Comparison of ENCODE assay signal across 19 mouse cellular contexts in the genomic region with DNA sequence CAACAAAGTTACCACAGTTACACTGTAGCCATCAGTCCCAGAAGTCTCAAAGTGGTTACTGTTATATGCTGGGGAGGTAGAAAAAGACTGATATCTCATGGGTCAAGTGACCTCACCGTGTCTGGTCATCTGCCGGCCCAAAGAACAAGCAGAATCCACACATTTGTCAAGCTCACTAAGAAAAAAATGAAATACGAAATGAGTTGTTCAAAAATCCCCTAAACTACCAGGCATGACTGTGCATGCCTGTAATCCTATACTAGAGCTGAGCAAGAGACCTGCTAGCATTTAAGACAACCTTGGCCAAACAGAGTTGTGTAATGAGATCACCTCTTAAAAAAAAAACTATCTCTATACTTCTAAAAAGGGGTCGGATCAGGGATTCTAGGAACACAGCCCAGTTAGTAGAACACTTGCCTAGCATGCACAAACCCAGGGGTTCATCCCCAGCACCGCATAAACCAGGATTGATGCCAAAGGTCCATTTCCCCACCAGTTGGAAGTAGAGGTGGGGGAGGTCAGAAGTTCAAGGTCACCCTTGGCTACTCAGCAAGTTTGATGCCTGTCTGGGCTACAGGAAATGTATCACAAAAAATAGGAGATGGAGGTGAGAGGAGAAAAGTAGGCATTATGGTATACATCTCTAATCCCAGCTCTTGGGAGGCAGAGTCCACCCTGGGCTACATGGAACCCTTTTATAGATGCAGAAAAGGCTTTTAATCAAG. TPM values are rescaled to one million over a fixed set of nuclear protein-coding genes. Genes with fewer than 3 reads are reported as not detected.
DNase-seq lines count a peak whose midpoint lies in the region; TF ChIP-seq lines count a peak whose summit lies in the region.
"Had no signal": no experiment of that assay in that cellular context is flagged by ENCODE, and none has a peak within 500 bp of the region (broad histone marks: within the 10 kb centered on the region; RNA-seq: fewer than 3 reads in every experiment).

No protein-coding gene starts in this region.

- no peak for TF ChIP-seq CTCF in E14TG2a.4 (conservative IDR thresholded peaks at IDR 0.05; ENCODE audit: low read length)

- H3K4me3 ChIP-seq in E14TG2a.4 (replicated peaks; ENCODE audit: low read length): peak overlapping the region; percentile 35; the same call in 1 of the 2 replicates
- H3K4me3 ChIP-seq: embryonic facial prominence, embryonic 10.5 days; erythroblast, embryonic 14.5 days; forebrain, embryonic 10.5 days; gastrocnemius, adult 2 months; heart, embryonic 12.5 days had no signal

- peaks cover 78% of the 10 kb centered on the region for H3K4me1 ChIP-seq in E14TG2a.4 (replicated peaks; ENCODE audit: low read depth, low read length)
- H3K4me1 ChIP-seq: embryonic facial prominence, embryonic 10.5 days; forebrain, embryonic 10.5 days; heart, embryonic 12.5 days had no signal

- no peaks in the 10 kb centered on the region for H3K9me3 ChIP-seq in E14TG2a.4 (ENCODE audit: low read length)
- H3K9me3 ChIP-seq: embryonic facial prominence, embryonic 10.5 days; forebrain, embryonic 10.5 days; G1E; heart, embryonic 12.5 days had no signal

- peaks cover 25% of the 10 kb centered on the region for H3K36me3 ChIP-seq in E14TG2a.4 (ENCODE audit: insufficient read depth, low read length)
- H3K36me3 ChIP-seq: embryonic facial prominence, embryonic 10.5 days; forebrain, embryonic 10.5 days; G1E; heart, embryonic 12.5 days had no signal

- peak; percentile 12 to 22 for DNase-seq in adrenal gland, postnatal 36 days
- no peak for DNase-seq in adrenal gland, postnatal 10 days
- DNase-seq in NIH3T3 (ENCODE audit: low read depth): peak; percentile 31
- DNase-seq in neural tube, embryonic 10.5 days (ENCODE audit: extremely low spot score, low spot score): no peak
- DNase-seq in embryo, embryonic 10.5 days (ENCODE audit: low spot score): no peak
- DNase-seq in c-Kit-positive CD71-positive TER-119-positive erythroid progenitor cells, embryonic 14.5 days (ENCODE audit: low spot score): no peak
- DNase-seq: cerebellum, adult 11-12 months; cerebellum, adult 9-10 months; cerebellum, postnatal 25 days; gastrocnemius, postnatal 25 days; heart, postnatal 36 days; kidney, adult 9 months had no signal

- no peaks in the 10 kb centered on the region for H3K27me3 ChIP-seq in E14TG2a.4 (ENCODE audit: insufficient read depth, low read length)
- H3K27me3 ChIP-seq: heart, embryonic 12.5 days had no signal

RNA-seq across cellular contexts. Expression of a gene that starts 5.1 kb away (rescaled TPM):
- total RNA-seq in adrenal gland, postnatal 36 days (2021): 10 to 100 TPM; 44.6 to 63.8 TPM
- total RNA-seq in adrenal gland, postnatal 10 days (2021): 10 to 100 TPM; 46.3 to 50.1 TPM

RNA-seq across cellular contexts. Expression of a gene that starts 21.3 kb away (rescaled TPM):
- total RNA-seq in adrenal gland, postnatal 36 days (2021): 10 to 100 TPM; 48.6 to 54.2 TPM
- 10 to 100 TPM; 31.9 to 42.5 TPM for total RNA-seq in adrenal gland, postnatal 10 days (2021)

Comparison
In these comparisons a context has a peak if more than half of its experiments do, and no peak if none do; other contexts are left out.
1. DNase-seq: peak in adrenal gland, postnatal 36 days (2 of 2) and NIH3T3 (single experiment); none in adrenal gland, postnatal 10 days (single experiment), neural tube, embryonic 10.5 days (single experiment), embryo, embryonic 10.5 days (single experiment) and c-Kit-positive CD71-positive TER-119-positive erythroid progenitor cells, embryonic 14.5 days (single experiment).